Mouse (Mus musculus): ENCODE measurements at regions not wholly inside any gene's neighbourhood (a gene's known extent, or its start where the extent isn't known, plus 50 kb on each side); places are given as distances from the start of the nearest gene placed in this dataset.

DNA sequence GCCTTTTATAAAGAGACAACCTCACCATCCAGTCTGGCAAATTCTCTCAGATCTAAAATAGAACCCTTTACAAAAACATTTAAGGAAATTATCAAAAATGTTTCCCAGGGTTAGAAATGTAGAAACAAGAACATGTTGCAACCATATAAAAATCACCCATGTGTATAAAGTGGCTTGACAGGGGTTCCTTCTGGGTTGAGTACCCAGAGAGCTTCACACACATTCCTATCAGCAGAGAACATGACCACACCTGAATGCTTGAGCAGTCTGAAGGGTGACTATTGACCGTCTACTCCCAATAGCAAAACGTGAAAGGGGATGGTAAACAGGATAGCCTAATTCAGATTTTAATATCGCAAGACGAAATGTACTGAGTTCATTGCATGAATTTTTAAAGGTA is 57.8 kb upstream of the Zfand5 start:
- Histone ChIP-seq H3K4me1 (no peaks in the 10 kb centered on the region), H3K27ac (replicated peaks) (no peak overlapping the region), H3K9me3 (no peaks in the 10 kb centered on the region), H3K9ac (replicated peaks) (no peak overlapping the region), H3K4me2 (replicated peaks) (no peak overlapping the region), H3K36me3 (no peaks in the 10 kb centered on the region), H3K4me3 (no peak overlapping the region), H3K27me3 (no peaks in the 10 kb centered on the region)
- no peak for ATAC-seq (ENCODE audit: low FRiP score, low read depth)
- WGBS = 91% methylated on average over 4 of the region's 4 CpGs

DNA sequence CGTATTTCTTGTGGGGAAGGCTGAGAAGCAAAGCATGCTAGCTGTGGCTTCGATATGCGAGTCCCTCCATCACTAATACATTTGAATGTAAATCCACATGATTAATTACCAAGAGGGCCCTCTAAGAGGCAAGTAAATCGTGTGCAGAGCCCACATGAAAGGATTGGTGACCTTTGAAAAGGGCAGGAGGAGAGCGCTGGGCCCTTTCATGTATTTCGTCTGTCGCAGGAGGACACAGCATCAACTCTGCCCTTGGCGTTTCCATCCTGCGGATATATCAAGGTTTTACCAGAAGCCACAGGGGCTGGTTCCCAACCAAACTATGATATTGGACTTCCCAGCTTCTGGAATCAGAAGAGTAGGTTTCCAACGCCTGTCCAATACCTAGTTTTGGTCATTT is 78.6 kb upstream of the Zfand5 start:
- Histone ChIP-seq H3K9me3 (no peaks in the 10 kb centered on the region), H3K36me3 (no peaks in the 10 kb centered on the region), H3K4me2 (replicated peaks) (no peak overlapping the region), H3K4me1 (no peaks in the 10 kb centered on the region), H3K27me3 (no peaks in the 10 kb centered on the region), H3K27ac (replicated peaks) (no peak overlapping the region), H3K4me3 (no peak overlapping the region), H3K9ac (replicated peaks) (no peak overlapping the region)
- WGBS = 71% methylated on average over 10 of the region's 10 CpGs
- no peak for ATAC-seq (ENCODE audit: low FRiP score, low read depth)

DNA sequence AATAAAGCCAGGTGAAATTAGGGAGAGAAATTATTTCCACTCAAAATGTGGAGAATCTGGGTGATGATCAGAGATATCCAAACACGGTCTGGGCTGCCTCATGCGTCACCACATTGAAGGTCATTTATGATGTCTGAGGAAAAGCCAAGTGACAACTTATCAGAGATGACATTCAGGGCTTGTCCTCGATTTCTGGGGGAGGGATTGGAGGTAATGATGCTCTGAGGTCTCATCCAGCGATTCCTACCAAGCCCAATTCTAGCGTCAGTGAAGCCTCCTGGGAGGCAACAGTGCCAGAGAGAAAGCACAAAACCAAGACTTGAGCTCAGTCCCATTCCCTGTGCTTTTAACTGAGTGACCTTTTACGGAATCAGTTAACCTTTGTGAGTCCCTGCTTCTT is 79.5 kb upstream of the Zfand5 start:
- Histone ChIP-seq H3K4me2 (replicated peaks) (no peak overlapping the region), H3K4me1 (no peaks in the 10 kb centered on the region), H3K27me3 (no peaks in the 10 kb centered on the region), H3K27ac (replicated peaks) (no peak overlapping the region), H3K36me3 (no peaks in the 10 kb centered on the region), H3K4me3 (no peak overlapping the region), H3K9ac (replicated peaks) (no peak overlapping the region), H3K9me3 (no peaks in the 10 kb centered on the region)
- WGBS = 88% methylated on average over 6 of the region's 6 CpGs
- no peak for ATAC-seq (ENCODE audit: low FRiP score, low read depth)

DNA sequence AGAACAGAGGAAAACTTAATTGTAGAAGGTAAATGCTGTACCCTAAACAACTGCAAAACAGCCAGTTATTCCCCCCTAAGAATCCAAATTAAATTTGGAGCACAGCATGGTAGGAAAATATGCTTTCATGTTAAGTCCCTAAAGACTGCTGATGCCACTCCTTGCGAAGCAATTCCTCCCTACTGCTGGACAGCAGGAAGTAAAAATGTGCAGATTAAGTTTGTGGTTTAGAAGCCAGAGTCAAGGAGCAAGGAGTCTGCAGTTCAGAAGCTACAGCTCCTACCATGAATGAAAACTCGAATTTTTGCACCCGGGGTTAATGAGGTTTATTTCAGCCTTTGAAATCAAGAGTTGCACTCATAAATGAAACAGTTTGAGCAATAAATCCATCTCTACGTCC is 82.9 kb upstream of the Zfand5 start:
- Histone ChIP-seq H3K9me3 (no peaks in the 10 kb centered on the region), H3K4me2 (replicated peaks) (no peak overlapping the region), H3K27ac (replicated peaks) (no peak overlapping the region), H3K9ac (replicated peaks) (no peak overlapping the region), H3K36me3 (no peaks in the 10 kb centered on the region), H3K4me3 (no peak overlapping the region), H3K4me1 (no peaks in the 10 kb centered on the region), H3K27me3 (no peaks in the 10 kb centered on the region)
- 76% methylated on average over 4 of the region's 4 CpGs for WGBS
- ATAC-seq (ENCODE audit: low FRiP score, low read depth) = no peak

DNA sequence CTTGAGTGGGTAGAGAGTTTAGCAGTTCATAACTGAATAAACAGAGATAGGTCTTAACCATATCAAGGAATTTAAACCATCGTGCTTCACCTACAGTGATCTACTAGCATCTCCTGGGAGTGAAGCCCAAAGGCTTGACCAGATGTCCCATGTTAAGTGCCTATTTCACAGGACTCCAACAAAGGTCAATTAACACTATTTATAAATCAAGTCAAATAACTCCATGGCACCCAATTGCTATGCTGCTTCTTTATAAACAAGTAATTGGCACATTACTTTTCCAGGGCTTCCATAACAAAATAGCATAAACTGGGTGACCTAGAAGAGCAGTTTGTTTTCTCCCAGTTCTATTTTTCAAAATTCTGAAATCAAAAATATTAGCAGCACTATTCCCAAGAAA is 85.4 kb upstream of the Zfand5 start:
- Histone ChIP-seq H3K27ac (replicated peaks) (no peak overlapping the region), H3K27me3 (no peaks in the 10 kb centered on the region), H3K4me1 (no peaks in the 10 kb centered on the region), H3K4me3 (no peak overlapping the region), H3K36me3 (no peaks in the 10 kb centered on the region), H3K9ac (replicated peaks) (no peak overlapping the region), H3K9me3 (no peaks in the 10 kb centered on the region), H3K4me2 (replicated peaks) (no peak overlapping the region)
- no peak for ATAC-seq (ENCODE audit: low FRiP score, low read depth)
- WGBS = 97% methylated on average over 1 of the region's 1 CpGs

DNA sequence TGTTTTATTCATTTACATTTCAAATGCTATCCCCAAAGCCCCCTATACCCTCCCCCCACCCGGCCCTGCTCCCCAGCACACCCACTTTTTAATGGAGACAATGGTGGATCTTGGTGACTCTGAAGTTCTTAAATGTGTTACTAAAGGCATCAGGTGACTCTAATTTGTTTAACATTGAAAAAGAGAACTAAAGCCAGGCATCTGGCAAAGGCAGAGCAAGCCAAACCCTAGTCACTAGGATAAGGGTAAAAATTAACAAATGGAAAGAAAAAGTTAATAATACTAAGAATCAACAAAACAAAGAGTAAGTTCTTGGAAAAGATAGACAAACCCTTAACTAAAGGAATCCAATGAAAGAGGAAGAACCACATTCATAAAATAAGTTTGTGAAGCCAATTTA is 86.1 kb upstream of the Zfand5 start:
- no peak overlapping the region for H3K27ac ChIP-seq (replicated peaks)
- no peak overlapping the region for H3K4me3 ChIP-seq
- no peaks in the 10 kb centered on the region for H3K27me3 ChIP-seq
- ATAC-seq (ENCODE audit: low FRiP score, low read depth) = no peak
- H3K9ac ChIP-seq (replicated peaks) = no peak overlapping the region
- H3K4me2 ChIP-seq (replicated peaks) = no peak overlapping the region
- no peaks in the 10 kb centered on the region for H3K36me3 ChIP-seq
- H3K9me3 ChIP-seq = no peaks in the 10 kb centered on the region
- H3K4me1 ChIP-seq = no peaks in the 10 kb centered on the region
- WGBS = 67% methylated on average over 1 of the region's 1 CpGs

DNA sequence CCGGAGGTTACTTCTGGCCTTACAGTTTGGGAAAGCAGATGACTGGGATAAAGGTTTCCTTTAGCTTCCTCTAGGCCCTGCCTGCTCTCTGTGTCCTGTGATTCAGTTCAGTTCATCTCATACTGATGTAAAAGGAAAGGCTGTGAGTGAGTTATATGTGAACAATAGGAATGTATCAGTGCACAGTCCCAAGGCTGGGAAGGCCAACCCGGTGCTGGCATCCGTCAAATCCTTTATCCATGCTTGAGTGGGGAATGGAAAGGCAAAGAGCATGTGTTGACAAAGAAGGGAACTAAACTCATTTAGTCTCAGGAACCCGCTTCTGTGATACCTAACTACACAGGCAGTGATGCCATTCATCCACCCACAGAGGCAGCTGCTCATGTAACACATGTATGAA is 89.0 kb upstream of the Zfand5 start:
- Histone ChIP-seq H3K27ac (replicated peaks) (no peak overlapping the region), H3K27me3 (no peaks in the 10 kb centered on the region), H3K4me1 (no peaks in the 10 kb centered on the region; the same call in 1 of the 2 replicates), H3K9me3 (no peaks in the 10 kb centered on the region), H3K36me3 (no peaks in the 10 kb centered on the region), H3K9ac (replicated peaks) (no peak overlapping the region), H3K4me3 (no peak overlapping the region), H3K4me2 (replicated peaks) (no peak overlapping the region)
- peak; percentile 55; the same call in 1 of the 2 replicates for ATAC-seq (ENCODE audit: low FRiP score, low read depth)
- 74% methylated on average over 4 of the region's 4 CpGs for WGBS

DNA sequence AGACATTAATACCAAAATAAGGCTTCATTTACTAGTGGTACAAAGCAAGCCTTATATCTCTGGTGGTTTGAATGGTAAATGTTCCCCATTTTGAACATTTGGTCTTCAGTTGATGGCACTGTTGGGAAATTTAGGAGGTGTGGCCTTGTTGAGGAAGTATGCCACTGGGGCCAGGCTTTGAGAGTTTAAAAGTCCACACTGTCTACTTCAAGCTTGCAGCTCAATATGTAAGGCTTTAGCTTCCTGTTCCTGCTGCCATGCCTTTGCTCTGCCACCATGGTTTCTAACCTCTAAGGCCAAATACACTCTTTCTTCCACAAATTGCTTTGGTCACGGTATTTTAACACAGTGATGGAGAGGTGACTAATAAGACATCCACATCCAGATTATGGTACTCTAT is 92.2 kb upstream of the Zfand5 start:
- Histone ChIP-seq H3K9ac (replicated peaks) (no peak overlapping the region), H3K27me3 (no peaks in the 10 kb centered on the region), H3K36me3 (no peaks in the 10 kb centered on the region), H3K27ac (replicated peaks) (no peak overlapping the region), H3K4me1 (peaks cover 2% of the 10 kb centered on the region; the same call in 1 of the 2 replicates), H3K4me3 (no peak overlapping the region), H3K4me2 (replicated peaks) (no peak overlapping the region), H3K9me3 (no peaks in the 10 kb centered on the region)
- no peak for ATAC-seq (ENCODE audit: low FRiP score, low read depth)
- WGBS = 81% methylated on average over 1 of the region's 1 CpGs

DNA sequence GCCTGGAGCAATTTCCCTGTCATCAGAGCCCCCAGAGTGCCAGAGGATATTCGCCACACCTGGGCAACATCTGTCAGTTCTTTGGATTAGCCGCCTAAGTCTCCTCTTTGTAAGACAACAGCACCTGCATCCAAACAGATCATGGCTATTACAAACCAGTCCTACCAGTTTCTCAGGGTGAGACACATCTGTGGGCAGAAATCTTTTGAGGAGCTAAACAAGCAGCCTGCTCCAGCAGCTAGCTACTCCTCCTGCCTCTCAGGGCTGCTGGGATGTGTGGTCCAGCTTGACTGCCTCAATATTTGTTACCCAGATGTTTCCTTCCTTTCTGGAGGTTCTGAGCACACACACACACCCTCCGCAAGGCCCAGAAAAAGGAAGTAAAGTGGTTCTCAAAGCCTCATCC is 96.6 kb upstream of the Zfand5 start:
- no peak overlapping the region for H3K4me2 ChIP-seq (replicated peaks)
- H3K9ac ChIP-seq (replicated peaks) = no peak overlapping the region
- WGBS = 69% methylated on average over 3 of the region's 3 CpGs
- no peaks in the 10 kb centered on the region for H3K9me3 ChIP-seq
- 0 out of 2 replicates have a peak, but pooled peaks cover 2% of the 10 kb centered on the region for H3K27me3 ChIP-seq
- no peak overlapping the region for H3K27ac ChIP-seq (replicated peaks)
- H3K4me1 ChIP-seq = peaks cover 6% of the 10 kb centered on the region; the same call in 1 of the 2 replicates
- no peaks in the 10 kb centered on the region for H3K36me3 ChIP-seq
- no peak for ATAC-seq (ENCODE audit: low FRiP score, low read depth)
- no peak overlapping the region for H3K4me3 ChIP-seq

DNA sequence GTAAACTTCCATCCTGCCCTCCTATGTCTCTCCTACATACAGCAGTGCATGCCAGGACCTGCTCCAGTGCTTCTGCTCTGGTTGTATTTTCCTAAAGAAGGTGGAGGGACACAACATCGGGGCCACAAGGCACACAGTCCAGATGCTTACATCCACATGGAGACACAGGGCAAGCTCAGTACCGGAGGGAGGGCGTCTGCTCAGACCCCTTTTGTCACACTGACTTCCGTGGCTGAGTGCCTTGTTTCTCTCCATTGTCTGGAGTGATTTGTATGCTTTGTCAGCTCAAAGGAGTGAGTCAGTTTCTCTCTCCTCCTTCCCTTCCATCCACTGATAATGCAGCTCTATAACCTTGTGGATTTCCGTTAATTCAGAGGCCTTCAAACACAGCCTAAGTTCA is 97.4 kb upstream of the Zfand5 start:
- H3K4me2 ChIP-seq (replicated peaks) = no peak overlapping the region; the same call in 1 of the 2 replicates
- 0 out of 2 replicates have a peak, but pooled peaks cover 3% of the 10 kb centered on the region for H3K27me3 ChIP-seq
- peaks cover 6% of the 10 kb centered on the region; the same call in 1 of the 2 replicates for H3K4me1 ChIP-seq
- H3K9me3 ChIP-seq = no peaks in the 10 kb centered on the region
- peak; percentile 69 for ATAC-seq (ENCODE audit: low FRiP score, low read depth)
- no peaks in the 10 kb centered on the region for H3K36me3 ChIP-seq
- H3K9ac ChIP-seq (replicated peaks) = no peak overlapping the region
- H3K27ac ChIP-seq (replicated peaks) = no peak overlapping the region
- WGBS = 33% methylated on average over 5 of the region's 5 CpGs
- no peak overlapping the region for H3K4me3 ChIP-seq

DNA sequence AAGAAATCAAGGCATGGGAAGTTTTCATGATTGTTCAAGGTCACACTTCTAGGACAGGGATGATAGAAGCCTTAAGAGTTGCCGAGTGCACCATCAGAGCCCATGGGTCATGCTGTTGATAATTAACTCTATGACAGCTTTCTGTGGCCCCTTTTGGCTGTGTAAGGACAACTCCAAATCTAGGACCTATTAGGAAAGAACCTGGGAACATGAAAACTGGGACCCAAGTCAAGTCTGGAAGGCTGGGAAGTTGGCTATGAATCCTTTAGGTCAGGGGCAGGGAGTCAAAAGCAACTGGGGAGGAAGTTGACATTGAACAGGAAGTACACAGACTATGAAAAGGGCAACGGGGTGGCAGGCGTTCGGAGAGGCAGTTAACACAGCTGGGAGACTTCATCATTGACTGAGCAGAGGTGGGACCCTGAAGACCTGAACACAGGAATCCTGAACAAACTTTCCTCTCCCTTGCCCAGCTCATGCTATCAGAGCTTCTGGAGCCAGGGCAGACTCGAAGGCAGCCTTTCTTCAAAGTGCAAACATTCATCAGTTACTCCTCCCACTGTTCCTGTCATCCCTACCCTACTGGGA is 98.1 kb upstream of the Zfand5 start:
- no peak overlapping the region for H3K4me2 ChIP-seq (replicated peaks)
- no peak overlapping the region for H3K4me3 ChIP-seq
- H3K27me3 ChIP-seq = 0 out of 2 replicates have a peak, but pooled peaks cover 3% of the 10 kb centered on the region
- peaks cover 6% of the 10 kb centered on the region; the same call in 1 of the 2 replicates for H3K4me1 ChIP-seq
- WGBS = 76% methylated on average over 5 of the region's 5 CpGs
- no peak for ATAC-seq (ENCODE audit: low FRiP score, low read depth)
- H3K36me3 ChIP-seq = no peaks in the 10 kb centered on the region
- no peak overlapping the region for H3K27ac ChIP-seq (replicated peaks)
- H3K9me3 ChIP-seq = no peaks in the 10 kb centered on the region
- no peak overlapping the region for H3K9ac ChIP-seq (replicated peaks)

DNA sequence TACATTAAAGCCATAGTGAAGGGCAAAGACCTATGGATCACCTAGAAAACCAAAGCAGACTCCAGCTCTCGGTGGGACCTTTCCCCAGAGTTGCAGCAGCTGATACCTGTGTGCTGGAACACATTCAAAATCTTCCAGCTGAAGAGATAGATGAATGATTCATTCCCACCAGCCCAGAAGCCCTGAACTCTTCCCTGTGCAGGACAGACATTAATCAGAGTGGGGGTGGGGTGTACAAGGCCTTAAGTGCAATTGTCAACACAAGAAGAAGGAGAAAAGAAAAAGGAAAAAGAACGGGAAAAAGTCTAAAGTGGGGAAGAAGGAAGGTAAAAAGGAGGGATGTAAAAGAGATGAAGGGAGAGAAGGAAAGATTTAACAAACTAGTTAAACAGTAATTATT is 100.9 kb upstream of the Zfand5 start:
- WGBS = 76% methylated on average over 2 of the region's 2 CpGs
- Histone ChIP-seq H3K9ac (replicated peaks) (no peak overlapping the region), H3K4me3 (no peak overlapping the region), H3K9me3 (no peaks in the 10 kb centered on the region), H3K4me1 (peaks cover 23% of the 10 kb centered on the region), H3K4me2 (replicated peaks) (no peak overlapping the region), H3K36me3 (no peaks in the 10 kb centered on the region), H3K27me3 (0 out of 2 replicates have a peak, but pooled peaks cover 3% of the 10 kb centered on the region), H3K27ac (replicated peaks) (no peak overlapping the region)
- ATAC-seq (ENCODE audit: low FRiP score, low read depth) = no peak

DNA sequence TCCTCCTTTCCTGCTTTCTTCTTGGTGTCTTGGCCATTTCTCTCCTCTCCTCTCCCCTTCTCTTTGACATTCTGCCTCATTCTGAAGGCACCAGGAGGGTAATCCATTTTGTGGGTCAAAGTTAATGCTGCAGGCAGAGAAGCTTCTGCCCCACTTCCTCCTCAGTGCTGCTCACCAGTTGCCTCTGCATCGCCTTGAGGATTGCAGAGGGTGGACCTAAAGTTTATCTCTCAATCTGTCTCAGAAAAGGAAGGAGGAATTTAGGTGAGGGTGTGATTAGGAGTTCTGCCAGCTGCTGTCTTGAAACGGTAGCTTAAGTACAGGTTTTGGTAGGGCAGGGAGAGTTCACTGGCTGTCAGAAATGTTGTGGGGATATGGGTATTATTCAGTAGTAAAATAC is 101.3 kb upstream of the Zfand5 start:
- Histone ChIP-seq H3K4me3 (no peak overlapping the region), H3K9ac (replicated peaks) (no peak overlapping the region), H3K4me1 (peaks cover 27% of the 10 kb centered on the region), H3K9me3 (no peaks in the 10 kb centered on the region), H3K27me3 (0 out of 2 replicates have a peak, but pooled peaks cover 3% of the 10 kb centered on the region), H3K4me2 (replicated peaks) (no peak overlapping the region), H3K27ac (replicated peaks) (no peak overlapping the region), H3K36me3 (no peaks in the 10 kb centered on the region)
- 66% methylated on average over 2 of the region's 2 CpGs for WGBS
- no peak for ATAC-seq (ENCODE audit: low FRiP score, low read depth)
